Mouse (Mus musculus): Measurements from ENCODE around the gene Acta2. TPM values are rescaled to one million over a fixed set of nuclear protein-coding genes. Genes with fewer than 3 reads are reported as not detected.

Gene Acta2
- polyA plus RNA-seq, 1 experiment from 2014 or later, result 19.0 TPM

- DNase-seq (ENCODE audit: low spot score), result no peak
- Histone ChIP-seq H3K27ac (replicated peaks) (no peak overlapping the region), H3K4me3 (no peak overlapping the region), H3K27me3 (ENCODE audit: low read depth, poor library complexity, severe bottlenecking) (no peaks in the 10 kb centered on the region), H3K4me1 (no peaks in the 10 kb centered on the region), H3K36me3 (no peaks in the 10 kb centered on the region), H3K9me3 (replicated peaks) (no peaks in the 10 kb centered on the region)
- WGBS, result 84% methylated on average over 2 of the region's 2 CpGs
These were observed 7.0 kb upstream of the Acta2 start for GRCm38 (mm10) chr19:34262273-34262974.

GRCm38 (mm10) chr19:34256936-34257335 is 1.5 kb upstream of the Acta2 start:
- Histone ChIP-seq H3K4me3 (no peak overlapping the region), H3K9me3 (replicated peaks) (no peaks in the 10 kb centered on the region), H3K27ac (replicated peaks) (no peak overlapping the region), H3K4me1 (no peaks in the 10 kb centered on the region), H3K36me3 (no peaks in the 10 kb centered on the region), H3K27me3 (ENCODE audit: low read depth, poor library complexity, severe bottlenecking) (no peaks in the 10 kb centered on the region)
- 91% methylated on average over 2 of the region's 2 CpGs for WGBS
- DNase-seq (ENCODE audit: low spot score), result no peak

GRCm38 (mm10) chr19:34256149-34256548 is 759 bp upstream of the Acta2 start:
- no peak for DNase-seq (ENCODE audit: low spot score)
- Histone ChIP-seq H3K27ac (replicated peaks) (no peak overlapping the region), H3K36me3 (no peaks in the 10 kb centered on the region), H3K9me3 (replicated peaks) (no peaks in the 10 kb centered on the region), H3K4me3 (no peak overlapping the region), H3K27me3 (ENCODE audit: low read depth, poor library complexity, severe bottlenecking) (no peaks in the 10 kb centered on the region), H3K4me1 (no peaks in the 10 kb centered on the region)
- WGBS, result 86% methylated on average over 5 of the region's 5 CpGs

GRCm38 (mm10) chr19:34254101-34254879 is 1.1 kb downstream of the Acta2 start:
- H3K4me3 ChIP-seq, result no peak overlapping the region
- H3K9me3 ChIP-seq (replicated peaks), result no peaks in the 10 kb centered on the region
- no peaks in the 10 kb centered on the region for H3K27me3 ChIP-seq (ENCODE audit: low read depth, poor library complexity, severe bottlenecking)
- no peaks in the 10 kb centered on the region for H3K36me3 ChIP-seq
- 49% methylated on average over 14 of the region's 14 CpGs for WGBS
- no peak overlapping the region for H3K27ac ChIP-seq (replicated peaks)
- H3K4me1 ChIP-seq, result no peaks in the 10 kb centered on the region
- DNase-seq (ENCODE audit: low spot score), result no peak

- Histone ChIP-seq H3K9me3 (replicated peaks) (no peaks in the 10 kb centered on the region), H3K27me3 (ENCODE audit: low read depth, poor library complexity, severe bottlenecking) (no peaks in the 10 kb centered on the region), H3K27ac (replicated peaks) (no peak overlapping the region), H3K36me3 (no peaks in the 10 kb centered on the region), H3K4me1 (no peaks in the 10 kb centered on the region), H3K4me3 (no peak overlapping the region)
- DNase-seq (ENCODE audit: low spot score), result no peak
- 84% methylated on average over 9 of the region's 9 CpGs for WGBS
These were observed 2.9 kb downstream of the Acta2 start for GRCm38 (mm10) chr19:34252450-34252849.

GRCm38 (mm10) chr19:34251900-34252299 is 3.5 kb downstream of the Acta2 start:
- H3K9me3 ChIP-seq (replicated peaks), result no peaks in the 10 kb centered on the region
- no peaks in the 10 kb centered on the region for H3K36me3 ChIP-seq

GRCm38 (mm10) chr19:34250621-34251020 is 4.8 kb downstream of the Acta2 start:
- 83% methylated on average over 4 of the region's 4 CpGs for WGBS
- no peaks in the 10 kb centered on the region for H3K9me3 ChIP-seq (replicated peaks)
- DNase-seq (ENCODE audit: low spot score), result no peak
- H3K27me3 ChIP-seq (ENCODE audit: low read depth, poor library complexity, severe bottlenecking), result no peaks in the 10 kb centered on the region
- H3K27ac ChIP-seq (replicated peaks), result no peak overlapping the region
- H3K36me3 ChIP-seq, result no peaks in the 10 kb centered on the region
- H3K4me3 ChIP-seq, result no peak overlapping the region
- no peaks in the 10 kb centered on the region for H3K4me1 ChIP-seq

More at GRCm38 (mm10) chr19:34251900-34252299, 3.5 kb downstream of the Acta2 start:
- WGBS, result 83% methylated on average over 2 of the region's 2 CpGs
- Histone ChIP-seq H3K4me3 (no peak overlapping the region), H3K27me3 (ENCODE audit: low read depth, poor library complexity, severe bottlenecking) (no peaks in the 10 kb centered on the region), H3K27ac (replicated peaks) (no peak overlapping the region), H3K4me1 (no peaks in the 10 kb centered on the region)
- DNase-seq (ENCODE audit: low spot score), result no peak

- DNase-seq (ENCODE audit: low spot score), result no peak
- 85% methylated on average over 5 of the region's 5 CpGs for WGBS
- H3K4me3 ChIP-seq, result no peak overlapping the region
These were observed 6.8 kb downstream of the Acta2 start for GRCm38 (mm10) chr19:34248558-34248957.

GRCm38 (mm10) chr19:34244056-34244455 is 11.3 kb downstream of the Acta2 start:
- H3K36me3 ChIP-seq, result no peaks in the 10 kb centered on the region
- H3K27ac ChIP-seq (replicated peaks), result no peak overlapping the region
- H3K27me3 ChIP-seq (ENCODE audit: low read depth, poor library complexity, severe bottlenecking), result no peaks in the 10 kb centered on the region
- DNase-seq (ENCODE audit: low spot score), result peak; percentile 45
- H3K4me1 ChIP-seq, result no peaks in the 10 kb centered on the region
- H3K9me3 ChIP-seq (replicated peaks), result no peaks in the 10 kb centered on the region
- 21% methylated on average over 6 of the region's 6 CpGs for WGBS
- no peak overlapping the region for H3K4me3 ChIP-seq

More at GRCm38 (mm10) chr19:34248558-34248957, 6.8 kb downstream of the Acta2 start:
- H3K9me3 ChIP-seq (replicated peaks), result no peaks in the 10 kb centered on the region
- H3K4me1 ChIP-seq, result no peaks in the 10 kb centered on the region
- H3K27ac ChIP-seq (replicated peaks), result no peak overlapping the region
- no peaks in the 10 kb centered on the region for H3K27me3 ChIP-seq (ENCODE audit: low read depth, poor library complexity, severe bottlenecking)
- no peaks in the 10 kb centered on the region for H3K36me3 ChIP-seq

GRCm38 (mm10) chr19:34242925-34243324 is 12.5 kb downstream of the Acta2 start:
- Histone ChIP-seq H3K9me3 (replicated peaks) (no peaks in the 10 kb centered on the region), H3K27me3 (ENCODE audit: low read depth, poor library complexity, severe bottlenecking) (no peaks in the 10 kb centered on the region), H3K27ac (replicated peaks) (no peak overlapping the region), H3K36me3 (no peaks in the 10 kb centered on the region), H3K4me3 (no peak overlapping the region), H3K4me1 (no peaks in the 10 kb centered on the region)
- DNase-seq (ENCODE audit: low spot score), result no peak

- Histone ChIP-seq H3K4me1 (no peaks in the 10 kb centered on the region), H3K27me3 (ENCODE audit: low read depth, poor library complexity, severe bottlenecking) (no peaks in the 10 kb centered on the region), H3K27ac (replicated peaks) (no peak overlapping the region), H3K9me3 (replicated peaks) (no peaks in the 10 kb centered on the region), H3K36me3 (no peaks in the 10 kb centered on the region), H3K4me3 (no peak overlapping the region)
- WGBS, result 67% methylated on average over 15 of the region's 15 CpGs
- DNase-seq (ENCODE audit: low spot score), result no peak
These were observed 14.0 kb downstream of the Acta2 start for GRCm38 (mm10) chr19:34241247-34241915.

- no peaks in the 10 kb centered on the region for H3K9me3 ChIP-seq (replicated peaks)
- H3K36me3 ChIP-seq, result no peaks in the 10 kb centered on the region
- H3K27me3 ChIP-seq (ENCODE audit: low read depth, poor library complexity, severe bottlenecking), result no peaks in the 10 kb centered on the region
- no peaks in the 10 kb centered on the region for H3K4me1 ChIP-seq
- no peak for DNase-seq (ENCODE audit: low spot score)
- H3K4me3 ChIP-seq, result no peak overlapping the region
- H3K27ac ChIP-seq (replicated peaks), result no peak overlapping the region
- WGBS, result 92% methylated on average over 5 of the region's 5 CpGs
These were observed 14.9 kb downstream of the Acta2 start for GRCm38 (mm10) chr19:34240273-34241039.

Measured in midbrain, embryonic 10.5 days (tissue).